Mouse (Mus musculus): Measurements from ENCODE around the gene Btnl4. TPM values are rescaled to one million over a fixed set of nuclear protein-coding genes. Genes with fewer than 3 reads are reported as not detected.

The Btnl4 gene
- polyA plus RNA-seq, 1 experiment, result not detected

DNA sequence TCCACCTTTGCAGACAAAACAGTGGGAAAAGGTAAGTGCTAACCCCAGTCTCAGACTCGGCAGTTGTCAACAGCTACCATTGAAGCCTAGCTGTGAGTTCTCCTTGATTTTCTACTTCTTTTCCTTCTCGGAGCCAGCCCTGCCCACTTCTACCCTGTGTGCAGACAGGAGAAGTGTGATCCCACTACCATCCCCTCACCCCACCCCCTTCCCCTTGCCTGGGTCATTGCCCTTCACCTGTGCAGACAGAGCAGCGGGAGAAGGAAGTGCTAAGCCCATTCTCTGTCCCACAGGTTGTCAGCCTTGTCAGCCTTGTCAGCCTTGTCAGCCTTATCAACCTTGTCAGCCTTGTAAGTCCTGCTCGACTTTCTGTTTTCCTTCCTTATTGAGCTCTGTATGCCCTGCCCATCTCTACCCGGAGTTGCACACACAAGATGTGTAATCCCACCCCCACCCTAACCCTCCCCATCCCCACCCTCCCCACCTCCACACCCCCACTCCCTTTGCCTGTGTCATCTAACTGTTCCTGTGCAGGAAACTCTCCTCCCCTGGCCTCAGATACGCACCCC is 28.6 kb downstream of the Btnl4 start:
- Histone ChIP-seq H3K27me3 (ENCODE audit: control insufficient read depth, insufficient read depth, insufficient read length) (peaks cover 44% of the 10 kb centered on the region), H3K36me3 (ENCODE audit: control insufficient read depth, insufficient read depth) (no peaks in the 10 kb centered on the region), H3K4me3 (no peak overlapping the region), H3K79me2 (ENCODE audit: control insufficient read depth, insufficient read depth) (no peaks in the 10 kb centered on the region), H3ac (ENCODE audit: control insufficient read depth, insufficient read length) (no peak overlapping the region), H3K4me2 (ENCODE audit: low read depth) (no peak overlapping the region)
- TF ChIP-seq CEBPB (IDR thresholded peaks at IDR 0.05; ENCODE audit: insufficient read depth, poor library complexity, severe bottlenecking) (no peak), E2F4 (IDR thresholded peaks at IDR 0.05; ENCODE audit: insufficient read depth) (no peak), TCF12 (IDR thresholded peaks at IDR 0.05; ENCODE audit: insufficient read depth, poor library complexity, severe bottlenecking) (no peak), MYOG (IDR thresholded peaks at IDR 0.05; ENCODE audit: control insufficient read depth in 1 of 3, insufficient read depth in 1 of 3, insufficient read length in 2 of 3, low read depth in 2 of 3) (no peak), MYOD1 (IDR thresholded peaks at IDR 0.05; ENCODE audit: control insufficient read depth in 1 of 3, insufficient read length in 2 of 3, low read depth in 2 of 3) (no peak), SRF (IDR thresholded peaks at IDR 0.05; ENCODE audit: control insufficient read depth, insufficient read length, low read depth) (no peak), POLR2A (IDR thresholded peaks at IDR 0.05; ENCODE audit: insufficient read length, low read depth) (no peak), POLR2AphosphoS2 (IDR thresholded peaks at IDR 0.05; ENCODE audit: insufficient read length, low read depth) (no peak), MAX (IDR thresholded peaks at IDR 0.05; ENCODE audit: low read depth) (no peak), TCF3 (IDR thresholded peaks at IDR 0.05; ENCODE audit: insufficient read length, low read depth) (no peak)

- H3K27me3 ChIP-seq (ENCODE audit: control insufficient read depth, insufficient read depth, insufficient read length), result peaks cover 21% of the 10 kb centered on the region
- no peak for TF ChIP-seq TCF12 (IDR thresholded peaks at IDR 0.05; ENCODE audit: insufficient read depth, poor library complexity, severe bottlenecking)
- TF ChIP-seq TCF3 (IDR thresholded peaks at IDR 0.05; ENCODE audit: insufficient read length, low read depth), result no peak
- no peak for TF ChIP-seq POLR2AphosphoS2 (IDR thresholded peaks at IDR 0.05; ENCODE audit: insufficient read length, low read depth)
- no peak for TF ChIP-seq MYOD1 (IDR thresholded peaks at IDR 0.05; ENCODE audit: control insufficient read depth in 1 of 3, insufficient read length in 2 of 3, low read depth in 2 of 3)
- no peak for TF ChIP-seq USF1 (IDR thresholded peaks at IDR 0.05; ENCODE audit: low read depth)
- TF ChIP-seq MYOG (IDR thresholded peaks at IDR 0.05; ENCODE audit: control insufficient read depth in 1 of 3, insufficient read depth in 1 of 3, insufficient read length in 2 of 3, low read depth in 2 of 3), result no peak
- no peak for TF ChIP-seq POLR2A (IDR thresholded peaks at IDR 0.05; ENCODE audit: insufficient read length, low read depth)
- TF ChIP-seq E2F4 (IDR thresholded peaks at IDR 0.05; ENCODE audit: insufficient read depth), result no peak
- TF ChIP-seq REST (IDR thresholded peaks at IDR 0.05; ENCODE audit: insufficient read depth, insufficient read length), result no peak
- no peak for TF ChIP-seq CEBPB (IDR thresholded peaks at IDR 0.05; ENCODE audit: insufficient read depth, poor library complexity, severe bottlenecking)
- TF ChIP-seq SRF (IDR thresholded peaks at IDR 0.05; ENCODE audit: control insufficient read depth, insufficient read length, low read depth), result no peak
- TF ChIP-seq MAX (IDR thresholded peaks at IDR 0.05; ENCODE audit: low read depth), result no peak
- no peak overlapping the region for H3K4me3 ChIP-seq
Observed at GRCm38 (mm10) chr17:34441990-34442389, 35.1 kb downstream of the Btnl4 start.

GRCm38 (mm10) chr17:34439795-34440194 is 37.3 kb downstream of the Btnl4 start:
- Histone ChIP-seq H3K4me3 (no peak overlapping the region), H3K79me2 (ENCODE audit: control insufficient read depth, insufficient read depth) (no peaks in the 10 kb centered on the region), H3K4me2 (ENCODE audit: low read depth) (no peak overlapping the region), H3K27me3 (ENCODE audit: control insufficient read depth, insufficient read depth, insufficient read length) (peaks cover 6% of the 10 kb centered on the region), H3ac (ENCODE audit: control insufficient read depth, insufficient read length) (no peak overlapping the region), H3K36me3 (ENCODE audit: control insufficient read depth, insufficient read depth) (no peaks in the 10 kb centered on the region)
- no peak for TF ChIP-seq USF1 (IDR thresholded peaks at IDR 0.05; ENCODE audit: low read depth)
- TF ChIP-seq CEBPB (IDR thresholded peaks at IDR 0.05; ENCODE audit: insufficient read depth, poor library complexity, severe bottlenecking), result no peak
- TF ChIP-seq E2F4 (IDR thresholded peaks at IDR 0.05; ENCODE audit: insufficient read depth), result no peak
- no peak for TF ChIP-seq MYOG (IDR thresholded peaks at IDR 0.05; ENCODE audit: control insufficient read depth in 1 of 3, insufficient read depth in 1 of 3, insufficient read length in 2 of 3, low read depth in 2 of 3)
- TF ChIP-seq REST (IDR thresholded peaks at IDR 0.05; ENCODE audit: insufficient read depth, insufficient read length), result no peak
- TF ChIP-seq POLR2A (IDR thresholded peaks at IDR 0.05; ENCODE audit: insufficient read length, low read depth), result no peak
- no peak for TF ChIP-seq TCF12 (IDR thresholded peaks at IDR 0.05; ENCODE audit: insufficient read depth, poor library complexity, severe bottlenecking)
- no peak for TF ChIP-seq TCF3 (IDR thresholded peaks at IDR 0.05; ENCODE audit: insufficient read length, low read depth)
- no peak for TF ChIP-seq SRF (IDR thresholded peaks at IDR 0.05; ENCODE audit: control insufficient read depth, insufficient read length, low read depth)
- TF ChIP-seq POLR2AphosphoS2 (IDR thresholded peaks at IDR 0.05; ENCODE audit: insufficient read length, low read depth), result no peak
- TF ChIP-seq MAX (IDR thresholded peaks at IDR 0.05; ENCODE audit: low read depth), result no peak
- TF ChIP-seq MYOD1 (IDR thresholded peaks at IDR 0.05; ENCODE audit: control insufficient read depth in 1 of 3, insufficient read length in 2 of 3, low read depth in 2 of 3), result no peak

More at GRCm38 (mm10) chr17:34441990-34442389, 35.1 kb downstream of the Btnl4 start:
- H3K36me3 ChIP-seq (ENCODE audit: control insufficient read depth, insufficient read depth), result no peaks in the 10 kb centered on the region
- H3ac ChIP-seq (ENCODE audit: control insufficient read depth, insufficient read length), result no peak overlapping the region
- H3K4me2 ChIP-seq (ENCODE audit: low read depth), result no peak overlapping the region
- H3K79me2 ChIP-seq (ENCODE audit: control insufficient read depth, insufficient read depth), result no peaks in the 10 kb centered on the region

GRCm38 (mm10) chr17:34438588-34438987 is 38.5 kb downstream of the Btnl4 start:
- Histone ChIP-seq H3ac (ENCODE audit: control insufficient read depth, insufficient read length) (no peak overlapping the region), H3K79me2 (ENCODE audit: control insufficient read depth, insufficient read depth) (no peaks in the 10 kb centered on the region), H3K4me2 (ENCODE audit: low read depth) (no peak overlapping the region), H3K36me3 (ENCODE audit: control insufficient read depth, insufficient read depth) (no peaks in the 10 kb centered on the region), H3K27me3 (ENCODE audit: control insufficient read depth, insufficient read depth, insufficient read length) (peaks cover 5% of the 10 kb centered on the region), H3K4me3 (no peak overlapping the region)
- TF ChIP-seq E2F4 (IDR thresholded peaks at IDR 0.05; ENCODE audit: insufficient read depth) (no peak), REST (IDR thresholded peaks at IDR 0.05; ENCODE audit: insufficient read depth, insufficient read length) (no peak), SRF (IDR thresholded peaks at IDR 0.05; ENCODE audit: control insufficient read depth, insufficient read length, low read depth) (no peak)

GRCm38 (mm10) chr17:34437606-34438005 is 39.5 kb downstream of the Btnl4 start:
- Histone ChIP-seq H3K27me3 (ENCODE audit: control insufficient read depth, insufficient read depth, insufficient read length) (peaks cover 3% of the 10 kb centered on the region), H3K4me2 (ENCODE audit: low read depth) (no peak overlapping the region), H3K4me3 (no peak overlapping the region), H3K36me3 (ENCODE audit: control insufficient read depth, insufficient read depth) (no peaks in the 10 kb centered on the region), H3K79me2 (ENCODE audit: control insufficient read depth, insufficient read depth) (no peaks in the 10 kb centered on the region), H3ac (ENCODE audit: control insufficient read depth, insufficient read length) (no peak overlapping the region)
- TF ChIP-seq MYOD1 (IDR thresholded peaks at IDR 0.05; ENCODE audit: control insufficient read depth in 1 of 3, insufficient read length in 2 of 3, low read depth in 2 of 3) (no peak), TCF12 (IDR thresholded peaks at IDR 0.05; ENCODE audit: insufficient read depth, poor library complexity, severe bottlenecking) (no peak), MAX (IDR thresholded peaks at IDR 0.05; ENCODE audit: low read depth) (no peak), CEBPB (IDR thresholded peaks at IDR 0.05; ENCODE audit: insufficient read depth, poor library complexity, severe bottlenecking) (no peak), POLR2A (IDR thresholded peaks at IDR 0.05; ENCODE audit: insufficient read length, low read depth) (no peak), POLR2AphosphoS2 (IDR thresholded peaks at IDR 0.05; ENCODE audit: insufficient read length, low read depth) (no peak), SRF (IDR thresholded peaks at IDR 0.05; ENCODE audit: control insufficient read depth, insufficient read length, low read depth) (no peak), REST (IDR thresholded peaks at IDR 0.05; ENCODE audit: insufficient read depth, insufficient read length) (no peak), TCF3 (IDR thresholded peaks at IDR 0.05; ENCODE audit: insufficient read length, low read depth) (no peak), MYOG (IDR thresholded peaks at IDR 0.05; ENCODE audit: control insufficient read depth in 1 of 3, insufficient read depth in 1 of 3, insufficient read length in 2 of 3, low read depth in 2 of 3) (no peak), E2F4 (IDR thresholded peaks at IDR 0.05; ENCODE audit: insufficient read depth) (no peak), USF1 (IDR thresholded peaks at IDR 0.05; ENCODE audit: low read depth) (no peak)
